Mouse (Mus musculus): ENCODE results near the gene Tubd1.

DNA sequence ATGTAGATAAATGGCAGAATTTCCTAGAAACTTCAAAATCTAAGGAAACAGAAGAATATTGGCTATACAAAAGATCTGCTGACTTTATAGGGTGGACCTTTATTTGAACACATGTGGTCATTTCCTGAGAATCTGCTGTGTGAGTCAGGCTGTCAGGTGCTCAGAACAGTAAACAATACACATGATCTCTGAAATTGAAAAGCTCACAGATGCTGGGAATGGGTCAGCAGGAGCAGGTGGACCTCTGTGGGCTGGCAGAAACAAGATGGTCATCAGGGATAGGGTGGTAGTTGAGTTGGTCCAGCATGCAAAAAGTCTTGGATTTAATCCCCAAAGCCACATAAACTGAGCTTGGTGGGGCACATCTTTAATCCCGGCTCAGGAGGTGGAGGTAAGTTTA is 53.8 kb downstream of the Tubd1 start:
- TF ChIP-seq CTCF (IDR thresholded peaks at IDR 0.05; ENCODE audit: borderline replicate concordance, insufficient read depth, low read length) (no peak), POLR2A (IDR thresholded peaks at IDR 0.05; ENCODE audit: low read depth, low read length) (no peak)

Measured in embryonic fibroblast, embryonic 13.5 days (primary cell).